Mouse (Mus musculus) common myeloid progenitor, adult 5-6 weeks (primary cell): ENCODE measurements around the gene Gstt1. TPM values are rescaled to one million over a fixed set of nuclear protein-coding genes. Genes with fewer than 3 reads are reported as not detected.
"Not testable (repeated sequence)": the region's sequence is repeated elsewhere in the genome, so short reads cannot be mapped to it uniquely, and the experiment has no call there.

Experiments
- ATAC-seq: replicated peaks from 2 replicates; pipeline ENCODE4 v1.8.0; 2016; ENCODE audit warnings: low read depth, mild to moderate bottlenecking, moderate TSS enrichment, inconsistent platforms; ENCODE audit not compliant: poor library complexity, severe bottlenecking
- total RNA-seq: library from RNA; stranded (forward); fragments of 200-1000, 187-1606 nt; gene quantifications from 2 replicates; pipeline ENCODE4 v1.2.3, GENCODE M21; 2017

The Gstt1 gene
- 0.63 and 0.96 TPM in 2 replicates for total RNA-seq

DNA sequence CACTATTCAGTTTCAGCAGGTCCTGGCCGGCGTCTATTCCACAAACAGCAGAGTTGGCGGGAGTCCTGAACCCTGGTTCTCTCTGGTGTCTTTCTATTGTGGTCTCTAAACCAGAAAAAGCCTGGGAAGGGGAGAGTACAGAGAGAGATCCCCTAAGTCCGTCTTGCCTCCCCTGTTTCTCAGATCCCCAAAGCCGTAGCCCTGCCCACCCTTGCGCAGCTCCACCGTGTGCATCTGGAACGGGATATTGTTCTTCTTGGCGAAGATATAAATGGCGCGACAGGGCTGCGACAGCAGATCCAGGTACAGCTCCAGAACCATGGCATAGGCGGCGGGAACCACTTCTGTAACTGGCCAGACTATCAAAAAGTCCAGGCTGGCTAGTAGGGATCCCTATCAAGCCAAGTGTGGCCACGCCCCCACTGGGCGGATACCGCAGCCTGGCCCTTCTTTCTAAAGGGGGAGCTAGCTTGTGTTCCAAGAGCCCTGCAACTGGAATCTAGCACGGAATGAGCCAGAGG lies at the start of gene Gstt1:
Gene Gstt1, minus strand, starts transcription at position 409 of the 521 bp plus-strand sequence.
- peak; percentile 79 for ATAC-seq

GRCm38 (mm10) chr10:75845306-75845930 lies 47.0 kb upstream of the Gstt1 start:
- no peak; the same call in 1 of the 2 replicates for ATAC-seq

GRCm38 (mm10) chr10:75844800-75845199 lies 46.4 kb upstream of the Gstt1 start:
- no peak for ATAC-seq

DNA sequence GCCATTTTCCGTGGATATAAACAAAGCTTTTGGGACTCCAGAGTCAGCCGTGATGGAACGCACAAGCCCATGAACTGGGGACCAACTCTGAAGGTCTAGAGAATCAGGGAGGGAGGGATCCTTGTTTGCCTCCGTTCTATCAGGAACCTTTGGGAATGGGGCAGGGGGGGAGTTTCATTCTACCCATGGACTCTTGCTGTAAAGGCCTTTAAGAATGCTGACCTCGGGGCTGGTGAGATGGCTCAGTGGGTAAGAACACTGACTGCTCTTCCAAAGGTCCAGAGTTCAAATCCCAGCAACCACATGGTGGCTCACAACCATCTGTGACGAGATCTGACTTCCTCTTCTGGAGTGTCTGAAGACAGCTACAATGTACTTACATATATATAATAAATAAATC lies 45.5 kb upstream of the Gstt1 start:
- not testable (repeated sequence) for ATAC-seq

DNA sequence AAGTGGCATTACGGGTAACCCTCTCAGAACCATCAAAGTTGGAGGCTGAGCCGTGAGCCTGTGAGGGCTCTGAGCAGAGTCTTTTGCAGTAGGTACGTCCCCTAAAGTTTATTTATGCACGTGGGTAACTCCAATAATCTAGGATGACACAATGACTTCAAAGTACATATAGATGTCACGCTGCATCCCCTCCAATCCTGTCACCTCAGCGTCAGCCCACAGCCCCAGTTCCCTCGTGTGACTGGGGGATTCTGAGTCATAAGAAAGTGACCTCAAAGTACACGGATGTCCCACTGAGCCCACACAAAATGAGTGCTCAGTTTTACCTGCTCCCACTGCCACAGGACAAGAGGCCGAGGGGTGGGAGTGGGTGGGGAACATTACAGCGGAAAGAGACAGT lies 40.7 kb upstream of the Gstt1 start:
- ATAC-seq: no peak

- ATAC-seq: peak; percentile 76
Observed at GRCm38 (mm10) chr10:75837248-75837759, 38.9 kb upstream of the Gstt1 start, which contains the start of gene Gstt2. TSS of gene Gstt2 (minus strand) at chr10:75837424.

DNA sequence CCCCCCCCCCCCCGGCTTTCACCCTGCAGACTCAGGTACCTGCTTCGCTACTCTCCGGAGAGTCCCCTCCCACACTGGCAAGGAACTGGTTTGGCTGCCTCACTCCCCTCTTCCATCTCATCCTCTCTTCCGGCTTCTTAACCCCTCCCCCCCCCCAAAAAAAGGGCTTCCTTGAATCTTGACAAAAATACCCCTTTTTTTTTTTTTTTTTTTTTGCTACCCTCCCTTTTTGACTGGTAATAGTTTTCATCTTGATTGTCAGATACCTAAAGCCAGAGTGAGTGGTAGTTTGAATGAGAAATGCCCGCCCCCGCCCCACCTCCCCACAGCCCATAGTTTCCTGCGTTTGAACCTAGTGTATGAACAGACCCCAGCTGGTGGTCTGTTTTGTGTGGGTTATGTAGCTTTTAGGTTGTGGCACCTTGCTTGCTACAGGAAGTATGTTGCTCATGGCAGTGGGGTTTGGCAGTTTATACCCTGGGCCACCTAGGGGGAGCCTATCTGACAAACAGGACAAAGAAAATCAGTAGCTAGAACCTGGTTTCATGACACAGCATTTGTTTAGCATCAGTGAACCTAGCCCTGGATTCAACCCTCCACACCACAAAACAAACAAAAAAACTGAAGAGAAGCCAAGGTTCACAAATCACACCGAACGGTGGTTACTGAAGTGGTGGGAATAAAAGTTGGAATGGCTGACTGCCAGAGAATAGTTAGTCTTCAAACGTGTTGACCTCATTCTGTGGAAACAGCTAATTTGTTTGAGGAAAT lies 37.6 kb upstream of the Gstt1 start:
- peak; percentile 6; the same call in 1 of the 2 replicates for ATAC-seq

- ATAC-seq: peak; percentile 46
Observed at GRCm38 (mm10) chr10:75835307-75835706, 36.9 kb upstream of the Gstt1 start.

DNA sequence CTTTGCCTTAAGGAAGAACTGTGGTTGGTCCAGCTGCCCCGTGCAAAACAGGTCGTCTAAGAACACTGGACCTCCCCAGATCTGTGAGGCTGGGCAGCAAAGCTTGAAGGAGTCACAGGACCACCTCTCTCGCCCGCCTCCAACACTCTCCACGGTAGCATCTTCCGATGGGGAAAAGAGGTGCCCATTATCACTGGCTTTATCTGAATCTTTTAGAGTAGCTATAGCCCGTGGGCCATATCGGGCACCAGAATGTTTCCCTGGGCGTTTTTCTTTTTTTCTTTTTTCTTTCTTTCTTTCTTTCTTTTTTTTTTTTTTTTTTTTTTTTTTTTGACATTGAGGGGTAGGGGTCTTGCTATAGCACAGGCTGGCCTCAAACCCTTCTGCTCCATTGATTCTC lies 36.3 kb upstream of the Gstt1 start:
- no peak for ATAC-seq

DNA sequence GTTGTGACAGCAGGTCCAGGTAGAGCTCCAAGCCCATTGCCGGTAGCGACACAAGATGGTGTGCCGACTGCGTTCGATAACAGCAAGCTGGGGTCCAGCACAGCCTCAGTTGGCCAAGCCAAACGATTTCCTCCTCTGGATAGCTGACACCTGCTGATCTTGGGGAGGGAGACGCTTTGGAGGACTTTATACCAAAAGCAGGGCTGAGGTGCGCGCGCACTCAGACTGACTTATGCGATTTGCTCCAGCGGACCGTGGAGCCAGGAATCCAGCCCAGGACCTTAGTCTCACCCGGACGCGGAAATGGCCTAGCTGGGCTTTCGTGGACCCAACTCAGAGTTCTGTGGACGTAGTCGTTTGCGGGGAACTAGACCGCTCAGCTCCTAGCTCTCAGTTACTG lies 35.9 kb upstream of the Gstt1 start:
- ATAC-seq: peak; percentile 18

GRCm38 (mm10) chr10:75833456-75834080 lies 35.2 kb upstream of the Gstt1 start:
- ATAC-seq: no peak

GRCm38 (mm10) chr10:75832272-75832895 lies 34.0 kb upstream of the Gstt1 start:
- ATAC-seq: peak; percentile 40

DNA sequence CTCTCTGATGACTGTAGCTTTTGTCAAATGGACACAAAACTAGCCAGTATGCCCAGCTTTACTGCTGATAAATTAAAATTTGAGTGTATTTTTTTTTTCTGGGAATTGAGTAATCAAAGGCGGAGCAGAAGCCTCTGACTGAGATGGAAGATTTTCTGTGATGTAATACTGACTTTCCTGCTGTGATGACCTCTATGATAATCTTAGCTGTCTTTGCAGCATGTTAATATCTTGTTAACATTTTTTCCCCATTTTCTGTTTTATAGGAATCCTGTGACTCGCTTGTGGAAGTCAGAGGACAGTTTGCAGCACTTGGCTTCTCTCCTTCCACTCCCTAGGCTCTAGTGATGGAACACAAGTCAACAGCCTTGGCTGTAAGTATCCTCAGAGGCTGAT lies 31.9 kb upstream of the Gstt1 start:
- ATAC-seq: no peak

- no peak for ATAC-seq
Observed at GRCm38 (mm10) chr10:75829529-75830274, 31.3 kb upstream of the Gstt1 start.

GRCm38 (mm10) chr10:75828500-75828931 lies 30.1 kb upstream of the Gstt1 start:
- ATAC-seq: peak; percentile 59

- ATAC-seq: 0 out of 2 replicates have a peak, but pooled peaks have one; percentile 25
Observed at GRCm38 (mm10) chr10:75827668-75828360, 29.4 kb upstream of the Gstt1 start.

DNA sequence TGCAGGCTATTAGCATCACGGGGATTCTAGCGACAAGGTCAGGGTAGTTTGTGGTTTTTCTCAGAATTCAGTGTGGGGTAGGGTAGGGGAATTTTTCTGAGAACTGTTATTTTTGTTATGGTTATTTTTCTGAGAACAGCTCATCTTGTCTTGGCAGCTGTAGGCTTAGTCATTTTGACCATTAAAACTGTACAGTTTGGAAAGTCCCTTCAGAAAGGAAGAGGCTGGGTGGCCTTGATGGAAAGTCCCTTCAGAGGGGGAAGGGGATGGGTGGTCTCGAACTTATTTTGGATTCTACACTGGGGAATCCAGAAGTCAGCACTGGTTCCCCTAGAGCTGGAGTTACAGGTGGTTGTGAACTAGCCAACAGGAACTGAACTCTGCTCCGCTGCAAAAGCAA lies 26.1 kb upstream of the Gstt1 start:
- no peak for ATAC-seq

- ATAC-seq: no peak
Observed at GRCm38 (mm10) chr10:75823782-75824181, 25.4 kb upstream of the Gstt1 start.

- no peak for ATAC-seq
Observed at GRCm38 (mm10) chr10:75822443-75822842, 24.1 kb upstream of the Gstt1 start, which contains the start of gene Gstt4. TSS of gene Gstt4 (minus strand) at chr10:75822543.
